Mouse (Mus musculus): ENCODE measurements at regions not wholly inside any gene's neighbourhood (a gene's known extent, or its start where the extent isn't known, plus 50 kb on each side); places are given as distances from the start of the nearest gene placed in this dataset.
"Not testable (repeated sequence)": the region's sequence is repeated elsewhere in the genome, so short reads cannot be mapped to it uniquely, and the experiment has no call there.

- TF ChIP-seq GATA1 (IDR thresholded peaks at IDR 0.05; ENCODE audit: borderline replicate concordance, low read length); FLI1 (IDR thresholded peaks at IDR 0.05; ENCODE audit: low read length): not testable (repeated sequence)
Measured at GRCm38 (mm10) chr3:120307042-120307441, 522.8 kb upstream of the Ptbp2 start.

Measured in megakaryocyte, embryonic 14.5 days (primary cell).